Mouse (Mus musculus) thymus, postnatal 4 days (tissue): Measurements from ENCODE around the gene Dgkd.
A peak's percentile ranks its signal among the peaks of the same experiment; 100 is the strongest.
"Not testable (repeated sequence)": the region's sequence is repeated elsewhere in the genome, so short reads cannot be mapped to it uniquely, and the experiment has no call there.

ENCODE experiments used
- DNase-seq: peaks from one replicate; pipeline ENCODE4 v3.0.0; 2021

The Dgkd gene

DNA sequence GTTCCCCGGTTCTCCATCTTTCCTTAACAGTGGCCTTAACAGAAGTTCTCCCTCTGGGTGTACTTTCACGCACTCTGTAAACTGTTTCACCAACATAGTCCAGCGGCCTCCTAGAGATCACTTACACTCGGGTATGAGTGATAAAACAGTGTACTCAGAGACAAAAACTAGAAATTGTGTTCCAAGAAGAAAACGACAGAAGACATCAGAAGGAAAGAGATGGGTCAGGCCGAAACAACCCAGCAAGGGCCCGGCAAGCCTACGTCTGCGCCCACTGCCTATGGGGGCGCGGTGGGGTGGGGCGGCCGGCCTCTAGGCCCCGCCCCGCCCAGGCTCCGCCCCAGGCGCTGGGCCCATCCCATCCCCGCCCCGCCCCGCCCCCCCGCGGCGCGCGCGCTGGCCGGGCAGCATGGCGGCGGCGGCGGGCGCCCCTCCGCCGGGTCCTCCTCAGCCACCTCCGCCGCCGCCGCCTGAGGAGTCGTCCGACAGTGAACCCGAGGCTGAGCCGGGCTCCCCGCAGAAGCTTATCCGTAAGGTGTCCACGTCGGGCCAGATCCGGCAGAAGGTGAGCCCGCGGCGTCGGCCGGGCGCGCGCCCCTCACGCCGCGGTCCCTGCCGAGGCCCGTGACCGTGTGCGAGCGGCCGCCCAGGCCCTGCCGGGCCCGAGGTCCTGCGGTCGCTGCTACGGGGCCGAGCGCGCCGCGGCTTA lies at the start of gene Dgkd:
Gene Dgkd, plus strand, starts transcription at position 396 of the 709 bp plus-strand sequence.
- peak; percentile 92 for DNase-seq

DNA sequence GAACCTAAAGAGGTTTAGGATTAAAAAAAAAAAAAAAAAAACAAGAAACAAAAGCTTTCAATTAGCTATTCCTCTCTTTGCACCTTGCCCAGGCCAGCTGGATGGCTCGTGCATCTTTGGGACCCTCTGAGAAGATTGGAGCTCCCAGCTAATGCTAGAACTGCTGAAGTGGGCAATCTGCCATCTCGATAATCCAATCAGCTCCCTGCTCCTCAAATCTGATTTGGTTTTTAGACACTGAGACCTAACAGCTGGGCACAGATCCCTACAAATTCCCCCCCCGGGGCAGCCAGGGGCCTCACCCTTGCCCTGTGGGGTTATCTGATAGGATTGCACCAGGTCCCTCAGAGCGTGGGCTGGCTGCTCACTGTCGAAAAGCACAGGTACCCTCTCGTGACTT lies 49.5 kb upstream of the Dgkd start, which contains the start of gene Sag:
Gene Sag, plus strand, starts transcription at position 105 of the 400 bp plus-strand sequence.
- DNase-seq = no peak

DNA sequence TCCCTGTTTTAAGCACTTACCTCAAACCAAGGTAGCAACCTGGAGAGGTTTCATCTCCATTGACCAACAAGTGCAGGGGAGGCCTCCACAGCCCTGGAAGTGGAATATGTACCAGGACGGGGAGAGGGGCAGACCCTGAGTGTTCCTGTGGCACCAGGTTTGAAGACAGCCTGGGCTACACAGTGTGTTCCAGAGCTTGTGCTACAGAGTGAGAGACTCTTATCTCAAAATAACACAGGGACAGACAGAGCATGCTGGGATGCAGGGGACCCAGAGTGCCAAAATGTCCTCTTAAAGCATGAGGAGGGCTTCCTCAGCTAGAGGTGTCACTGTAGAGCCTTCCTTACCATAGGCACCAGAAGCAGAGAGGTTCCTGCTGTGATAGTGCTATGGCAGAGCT lies 45.3 kb upstream of the Dgkd start:
- DNase-seq = no peak

DNA sequence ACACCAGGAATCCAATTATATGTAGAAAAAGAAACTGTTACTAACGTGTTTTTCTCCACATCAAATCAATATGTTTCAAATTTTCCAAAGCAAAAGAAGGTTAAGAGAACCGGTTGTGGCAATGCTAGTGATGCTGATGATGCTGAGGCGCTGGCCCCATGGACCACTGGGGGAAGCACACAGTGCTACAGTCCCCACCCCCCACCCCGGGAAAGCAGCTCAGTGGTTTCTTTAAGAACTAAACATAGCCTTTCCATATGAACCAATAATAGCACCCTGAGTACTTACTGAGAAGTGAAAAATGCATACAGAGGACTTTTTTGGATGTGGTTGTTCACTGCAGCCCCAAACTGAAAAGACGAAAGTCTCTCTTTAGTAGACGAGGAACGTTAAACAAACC lies 41.7 kb upstream of the Dgkd start:
- DNase-seq = no peak

DNA sequence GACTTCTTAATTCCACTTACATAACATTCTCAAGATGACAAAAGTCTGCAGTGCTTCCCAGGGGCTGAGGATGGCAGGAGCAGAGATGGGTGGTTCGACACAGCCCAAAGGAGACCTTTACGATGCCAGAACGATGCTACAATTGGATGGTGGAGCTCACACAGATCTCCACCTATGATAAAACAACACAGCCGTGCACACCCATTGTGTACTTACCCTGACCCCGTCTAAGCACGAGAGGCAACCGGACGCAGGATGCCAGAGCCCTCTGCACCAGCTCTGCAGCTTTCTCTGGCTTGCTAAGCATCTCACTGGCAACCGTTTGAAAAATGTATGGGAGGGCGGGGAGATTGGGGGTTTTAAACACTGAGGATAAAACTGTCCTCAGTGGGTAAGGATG lies 41.0 kb upstream of the Dgkd start:
- DNase-seq = no peak

DNA sequence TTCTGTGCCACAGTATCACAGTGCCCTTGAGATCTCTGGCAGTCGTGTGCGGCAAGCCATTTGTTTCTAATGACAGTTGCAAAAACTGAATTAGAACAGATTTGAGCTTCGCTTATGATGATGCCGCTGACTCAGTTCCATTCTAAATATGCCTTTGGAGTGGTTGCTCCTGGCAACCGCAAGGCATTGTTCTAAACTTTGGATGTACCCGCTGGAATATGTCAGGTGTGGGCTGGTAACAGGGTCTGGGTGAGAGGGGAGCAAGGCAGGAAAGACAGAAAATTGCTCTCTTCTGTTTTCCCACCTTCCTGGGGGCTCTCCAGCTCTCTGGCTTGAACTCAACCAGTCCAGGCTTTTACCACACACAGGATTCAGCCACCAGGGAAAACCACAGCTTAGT lies 39.9 kb upstream of the Dgkd start:
- no peak for DNase-seq

DNA sequence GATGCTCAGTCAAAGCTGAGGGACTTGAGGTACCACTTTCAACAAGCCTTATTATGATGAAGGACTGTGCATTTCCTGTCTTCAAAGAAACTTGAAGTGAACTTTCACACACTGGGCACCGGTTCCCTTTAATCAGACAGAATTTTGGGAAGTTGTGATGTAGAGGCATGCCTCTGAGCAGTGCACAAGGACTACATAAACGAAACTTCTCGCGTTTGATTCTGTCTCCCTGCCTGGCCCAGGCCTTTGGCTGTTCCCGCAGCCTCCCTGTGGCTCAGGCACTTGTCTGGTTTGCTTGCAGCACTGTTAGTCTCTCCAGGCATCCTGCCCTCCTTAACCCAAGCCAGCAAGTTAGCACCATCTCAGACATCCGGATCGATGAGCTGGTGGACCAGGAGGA lies 39.4 kb upstream of the Dgkd start:
- no peak for DNase-seq

DNA sequence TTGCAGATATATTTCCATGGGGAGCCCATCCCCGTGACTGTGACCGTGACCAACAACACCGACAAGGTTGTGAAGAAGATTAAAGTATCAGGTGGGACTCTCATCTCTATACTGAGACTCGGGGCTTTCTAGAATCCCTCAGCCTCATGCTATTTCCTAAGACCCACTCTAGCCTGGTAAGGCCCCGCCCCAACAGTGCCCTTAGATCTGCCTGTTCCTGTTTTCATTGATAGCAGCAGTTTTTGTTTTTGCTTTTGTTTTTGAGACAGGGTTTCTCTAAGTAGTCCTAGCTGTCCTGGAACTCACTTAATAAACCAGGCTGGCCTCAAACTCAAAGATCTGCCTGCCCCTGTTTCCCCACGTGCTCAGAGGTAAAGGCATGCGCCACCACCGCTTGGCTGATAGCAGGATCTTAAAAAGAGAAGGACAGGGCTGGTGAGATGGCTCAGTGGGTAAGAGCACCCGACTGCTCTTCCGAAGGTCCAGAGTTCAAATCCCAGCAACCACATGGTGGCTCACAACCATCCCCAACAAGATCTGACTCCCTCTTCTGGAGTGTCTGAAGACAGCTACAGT lies 28.6 kb upstream of the Dgkd start:
- DNase-seq = no peak

DNA sequence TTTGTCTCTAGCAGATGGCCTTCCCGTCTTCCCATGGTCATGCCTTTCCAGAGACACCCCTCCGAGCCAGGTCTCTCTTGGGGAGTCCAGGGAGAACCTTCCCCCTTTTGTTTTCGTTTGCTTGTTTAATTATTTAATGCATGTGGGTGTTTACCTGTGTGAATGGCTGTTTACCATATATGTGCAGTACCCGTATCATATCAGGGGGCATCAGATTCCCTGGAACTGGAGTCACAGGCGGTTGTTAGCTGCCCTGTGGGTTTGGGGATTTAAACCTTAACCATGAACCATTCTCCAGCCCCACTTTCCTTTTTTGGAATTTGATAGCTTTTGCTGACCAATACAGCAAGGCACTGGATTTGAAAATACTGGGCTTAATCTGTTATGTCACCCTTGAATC lies 27.8 kb upstream of the Dgkd start:
- no peak for DNase-seq

DNA sequence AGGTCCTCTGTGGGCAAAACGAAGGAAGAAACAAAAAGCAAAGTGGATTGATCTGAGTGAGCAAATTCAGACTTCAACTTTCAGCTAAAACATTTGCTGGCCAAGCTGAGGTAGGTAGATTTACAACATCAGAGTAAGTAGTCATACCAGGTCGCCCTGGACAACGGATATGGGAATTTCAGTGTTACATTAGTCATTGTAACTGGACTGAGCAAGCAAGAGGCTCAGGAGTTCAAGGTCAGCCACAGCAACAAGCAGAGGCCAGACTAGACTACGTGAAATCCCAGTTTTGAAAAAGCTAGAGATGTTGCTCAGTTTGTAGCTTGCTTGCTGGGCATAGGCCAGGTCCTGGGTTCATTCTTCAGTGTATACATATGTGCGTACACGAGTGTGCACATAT lies 27.1 kb upstream of the Dgkd start:
- no peak for DNase-seq

DNA sequence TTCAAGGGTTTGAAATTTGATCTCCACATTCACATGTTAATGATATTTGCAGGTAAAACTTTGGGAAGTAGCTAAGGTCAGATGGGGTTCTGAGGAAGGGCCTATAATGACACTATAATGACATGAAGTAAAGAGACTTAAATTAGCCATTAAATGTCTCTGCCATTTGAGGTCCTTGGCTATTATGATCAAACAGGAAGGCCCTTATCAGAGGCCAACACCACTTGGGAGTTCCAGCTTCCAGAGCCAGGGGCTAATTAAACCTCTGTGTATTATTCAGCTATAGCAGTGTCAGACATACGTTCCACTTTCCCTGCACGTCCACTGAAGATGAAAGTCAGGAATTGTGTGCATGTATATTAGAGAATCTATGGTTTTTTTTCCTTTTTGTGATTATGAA lies 26.6 kb upstream of the Dgkd start:
- no peak for DNase-seq

DNA sequence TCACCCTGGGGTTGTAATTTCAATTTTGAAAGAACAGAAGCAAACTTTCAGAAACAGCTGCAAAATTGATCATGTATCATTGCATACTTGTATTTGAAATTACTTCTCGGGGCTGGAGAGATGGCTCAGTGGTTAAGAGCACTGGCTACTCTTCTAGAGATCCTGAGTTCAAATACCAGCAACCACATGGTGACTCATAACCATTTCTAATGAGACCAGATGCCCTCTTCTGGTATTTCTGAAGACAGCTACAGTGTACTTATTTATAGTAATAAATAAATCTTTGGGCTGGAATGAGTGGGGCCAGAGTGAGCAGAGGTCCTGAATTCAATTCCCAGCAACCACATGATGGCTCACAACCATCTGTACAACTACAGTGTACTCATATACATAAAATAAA lies 25.6 kb upstream of the Dgkd start:
- not testable (repeated sequence) for DNase-seq

DNA sequence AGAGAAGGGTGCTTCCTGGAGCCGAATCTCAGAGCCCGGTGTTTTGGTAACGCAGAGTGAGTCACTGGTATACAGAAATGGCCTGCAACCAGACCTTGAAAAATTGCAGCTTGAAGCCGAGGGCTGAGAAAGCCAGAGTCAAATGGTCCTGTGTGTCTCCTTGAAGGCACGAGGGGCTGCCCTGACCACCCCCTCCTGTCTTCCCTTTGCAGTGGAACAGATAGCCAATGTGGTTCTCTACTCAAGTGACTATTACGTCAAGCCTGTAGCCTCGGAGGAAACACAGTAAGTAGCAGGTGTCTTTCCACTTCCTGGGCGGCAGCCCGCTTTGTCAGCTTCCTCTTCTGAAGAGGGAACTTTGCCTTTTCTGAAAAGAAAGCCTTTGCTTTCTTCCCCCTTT lies 24.9 kb upstream of the Dgkd start:
- peak; percentile 74 for DNase-seq

DNA sequence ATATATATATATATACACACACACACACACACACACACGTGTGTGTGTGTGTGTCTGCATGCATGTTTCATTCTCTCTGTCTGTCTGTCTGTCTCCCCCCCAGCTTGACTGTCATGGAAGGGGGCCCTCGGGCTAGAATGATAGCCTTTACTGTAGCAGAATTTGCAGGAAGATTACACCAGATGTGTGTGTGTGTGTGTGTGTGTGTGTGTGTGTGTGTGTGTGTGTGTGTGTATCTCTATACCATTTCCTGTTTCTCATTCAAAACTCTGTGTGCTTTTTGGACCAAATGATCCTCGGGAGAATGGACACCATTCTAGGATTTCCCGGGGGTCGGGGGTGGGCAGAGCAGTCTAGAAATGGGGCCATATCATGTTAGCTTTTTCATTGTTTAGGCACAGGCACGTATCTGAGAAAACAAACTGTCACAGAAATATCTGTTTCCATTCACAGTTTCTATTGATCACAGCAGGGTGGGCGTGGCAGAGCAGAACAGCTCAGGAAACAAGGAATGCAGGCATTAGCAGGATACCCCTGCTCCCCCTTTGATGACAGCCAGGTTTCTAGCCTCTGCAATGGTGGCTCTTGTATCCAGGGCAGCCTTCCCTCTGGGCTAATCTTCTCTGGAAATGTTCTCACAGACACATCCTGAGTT lies 24.0 kb upstream of the Dgkd start:
- peak; percentile 57 for DNase-seq

DNA sequence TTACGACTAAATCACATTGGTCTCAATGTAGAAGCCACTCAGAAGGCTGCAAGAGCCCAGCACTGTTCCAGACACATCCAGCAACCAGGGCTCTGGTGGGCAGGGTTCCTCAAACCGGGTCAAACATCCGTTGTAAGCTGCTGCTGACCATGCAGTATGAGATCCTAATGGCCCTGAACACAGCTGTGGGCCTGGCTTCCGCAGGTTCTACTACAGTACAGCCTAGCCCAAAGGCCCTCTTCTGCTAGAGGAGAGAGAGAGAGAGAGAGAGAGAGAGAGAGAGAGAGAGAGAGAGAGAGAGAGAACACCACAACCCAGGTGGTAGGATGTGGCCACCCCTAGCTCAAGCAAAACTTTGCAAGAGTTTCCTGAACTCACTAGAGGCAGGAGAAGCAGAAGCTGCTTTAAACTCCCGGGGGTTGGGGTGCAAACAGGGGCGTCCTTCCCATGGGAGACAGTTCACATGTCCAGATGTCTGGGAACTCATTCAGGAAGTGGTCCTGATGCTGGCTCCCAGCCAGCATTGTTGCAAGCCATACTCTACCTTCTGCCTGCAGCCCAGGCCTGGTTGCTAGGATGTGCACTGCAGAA lies 23.4 kb upstream of the Dgkd start:
- DNase-seq = peak; percentile 60

DNA sequence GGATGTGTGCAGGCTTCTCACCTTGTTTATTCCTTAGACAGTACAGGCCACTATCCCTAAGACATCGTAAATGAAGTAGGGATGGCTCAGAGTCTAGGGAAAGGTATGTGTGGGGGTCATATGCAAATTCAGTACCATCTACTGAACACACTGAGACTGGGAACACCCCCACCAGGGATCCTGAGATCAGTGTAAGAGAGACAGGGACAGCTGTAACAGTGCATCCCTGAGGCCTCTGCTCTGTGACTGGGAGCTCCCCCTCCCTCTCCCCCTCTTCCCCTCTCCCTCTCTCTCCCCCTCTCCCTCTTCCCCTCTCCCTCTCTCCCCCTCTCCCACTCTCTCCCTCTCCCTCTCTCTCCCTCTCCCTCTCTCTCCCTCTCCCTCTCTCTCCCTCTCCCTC lies 16.6 kb upstream of the Dgkd start:
- no peak for DNase-seq

DNA sequence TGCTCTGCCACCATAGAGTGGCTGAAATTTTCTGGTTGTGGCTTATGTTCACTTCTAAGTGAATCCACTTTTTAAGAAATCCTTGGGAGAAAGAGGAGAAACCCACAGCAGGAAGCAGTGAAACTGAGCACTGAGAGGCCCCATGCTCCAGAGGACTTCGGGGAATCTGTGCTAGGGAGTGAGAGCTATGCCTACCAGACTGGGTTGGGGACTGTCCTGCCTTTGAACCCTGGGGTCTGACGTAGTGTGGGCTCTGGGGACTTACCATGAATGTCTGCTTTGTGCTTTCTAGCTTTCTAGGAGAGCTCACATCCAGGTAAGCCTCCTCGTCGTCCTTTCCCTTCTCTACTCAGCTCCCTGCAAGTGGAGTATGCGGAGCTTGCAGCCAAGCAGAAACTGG lies 16.1 kb upstream of the Dgkd start:
- DNase-seq = no peak

DNA sequence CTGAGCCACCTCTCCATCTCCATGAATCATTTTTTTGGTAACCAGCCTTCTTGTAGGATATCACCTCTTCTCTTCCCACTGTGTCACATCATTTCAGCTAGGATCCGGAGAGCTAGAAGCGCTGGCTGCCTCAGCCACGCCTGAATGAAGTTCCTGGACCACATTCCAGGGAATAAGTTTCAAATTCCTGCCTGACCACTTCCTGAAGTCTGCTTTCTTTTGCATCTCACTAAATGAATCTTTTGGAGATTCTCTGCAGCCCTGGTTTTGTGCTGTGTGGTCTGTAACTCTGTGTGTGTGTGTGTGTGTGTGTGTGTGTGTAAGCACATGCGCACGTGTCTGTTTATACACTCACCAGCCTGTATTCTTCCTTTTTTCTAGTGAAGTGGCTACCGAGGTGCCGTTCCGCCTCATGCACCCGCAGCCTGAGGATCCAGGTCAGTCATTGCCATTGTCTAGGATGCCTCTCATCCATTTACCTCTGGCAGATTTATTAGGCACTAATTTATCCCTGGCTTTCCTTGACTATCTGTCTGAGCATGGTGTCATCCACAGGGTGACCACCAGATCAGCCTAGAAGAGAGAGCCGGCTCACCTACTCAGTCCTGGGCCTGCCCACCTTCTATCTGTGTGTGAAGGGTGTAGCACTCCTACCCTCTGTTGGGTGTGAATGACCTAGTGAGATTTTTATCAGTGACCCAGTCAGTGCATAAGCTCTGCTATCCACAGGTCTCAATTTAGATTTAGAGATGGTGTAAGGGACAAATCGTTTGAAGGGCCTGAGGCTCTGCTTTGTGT lies 12.5 kb upstream of the Dgkd start:
- DNase-seq = no peak

DNA sequence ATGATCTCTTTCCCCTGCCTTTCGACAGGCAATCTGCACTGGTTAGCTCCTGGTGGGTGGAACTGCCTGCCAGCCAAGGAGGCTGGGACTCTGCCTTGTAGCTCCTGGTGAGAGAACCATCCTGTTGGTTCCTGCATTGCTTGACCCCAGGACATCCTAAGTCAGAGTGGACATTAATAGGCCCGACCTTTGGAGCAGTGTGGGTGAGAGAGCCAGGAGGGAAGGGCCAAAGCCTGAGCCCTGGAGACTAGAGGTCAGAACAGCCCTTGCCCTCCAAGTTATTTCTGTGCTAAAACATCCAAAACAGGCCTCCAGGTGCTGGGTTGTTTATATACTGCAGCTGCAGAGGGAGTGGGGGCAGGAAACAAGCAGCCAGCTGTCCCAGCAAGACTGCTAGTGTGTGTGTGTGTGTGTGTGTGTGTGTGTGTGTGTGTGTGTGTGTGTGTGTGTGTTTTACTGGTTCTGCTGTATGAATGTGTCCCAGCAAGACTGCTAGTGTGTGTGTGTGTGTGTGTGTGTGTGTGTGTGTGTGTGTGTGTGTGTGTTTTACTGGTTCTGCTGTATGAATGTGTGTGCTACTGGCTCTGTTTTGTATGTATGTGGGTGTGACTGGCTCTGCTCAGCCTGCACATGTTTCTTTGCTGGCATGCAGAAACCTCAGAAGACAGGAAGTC lies 6.1 kb upstream of the Dgkd start:
- peak; percentile 79 for DNase-seq

DNA sequence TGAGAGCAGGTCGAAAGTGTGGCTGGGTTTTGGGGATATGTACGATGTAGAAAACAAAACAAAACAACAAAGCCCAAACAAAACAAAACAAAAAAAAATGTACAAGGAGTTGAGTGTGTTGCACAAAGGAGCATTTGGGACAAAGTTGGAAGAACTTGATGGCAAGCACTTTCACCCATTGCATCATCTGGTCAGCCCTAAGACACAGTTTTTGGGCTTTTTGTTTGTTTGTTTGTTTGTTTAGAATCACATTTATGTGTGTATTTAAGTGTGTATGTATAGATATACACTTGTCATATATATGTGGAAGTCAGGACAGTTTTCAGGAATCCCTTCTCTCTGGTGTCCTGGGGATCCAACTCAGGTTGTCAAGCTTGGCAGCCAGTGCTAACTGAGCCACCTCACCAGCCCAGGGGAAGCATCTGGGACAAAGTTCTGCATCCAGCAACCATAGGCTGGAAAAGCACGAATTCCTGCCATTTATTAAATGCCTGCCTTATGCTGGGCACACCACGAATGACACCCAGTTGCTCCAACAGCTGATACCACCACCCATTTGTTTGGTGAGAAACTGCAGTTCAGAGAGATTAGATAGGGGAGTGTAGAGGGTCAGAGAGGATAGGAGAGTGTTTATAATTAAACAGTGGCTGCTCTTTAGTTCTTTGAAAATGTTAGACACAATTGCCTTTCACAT lies 5.5 kb upstream of the Dgkd start:
- peak; percentile 52 for DNase-seq

DNA sequence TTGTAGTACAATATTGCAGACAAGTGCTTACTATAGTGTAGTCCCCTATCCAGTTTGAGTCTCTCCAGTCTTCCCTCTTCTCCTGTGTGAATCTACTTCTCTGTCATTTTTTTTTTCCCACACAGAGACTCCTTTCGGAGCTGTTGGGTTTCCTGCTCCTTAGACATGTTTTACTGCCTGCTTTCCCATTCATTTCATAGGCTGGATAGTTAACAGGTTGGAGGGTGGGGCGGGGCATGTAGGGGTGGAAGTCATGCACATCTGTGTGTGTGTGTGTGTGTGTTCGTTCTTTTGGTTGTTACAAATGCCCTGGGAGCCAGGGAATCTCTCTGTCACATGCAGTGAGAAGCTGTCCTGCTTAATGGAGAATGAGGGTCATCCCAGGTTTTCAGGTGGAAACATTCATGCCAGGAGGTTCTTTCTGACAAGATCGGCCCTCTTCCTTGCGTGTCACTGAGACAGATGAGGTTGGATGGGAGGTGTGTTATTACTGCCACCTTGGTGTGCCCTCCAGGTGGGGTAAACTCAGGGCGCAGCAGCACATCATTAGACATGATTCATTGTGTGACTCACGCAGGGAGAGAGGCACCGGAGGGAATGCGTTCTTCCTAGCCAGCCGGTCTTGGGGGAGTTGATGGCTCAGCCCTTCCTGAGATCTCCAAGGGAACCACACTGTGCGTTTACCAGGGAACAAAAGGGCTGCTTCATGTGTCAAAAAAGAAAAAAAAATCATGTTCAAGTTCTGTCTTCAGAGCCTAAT lies 4.7 kb upstream of the Dgkd start:
- DNase-seq = peak; percentile 65
